Mouse (Mus musculus): Measurements from ENCODE around the gene Retsat.

The Retsat gene

GRCm38 (mm10) chr6:72588307-72588706 lies 10.0 kb upstream of the Retsat start:
- no peak for DNase-seq (ENCODE audit: low read depth, low spot score)

- DNase-seq (ENCODE audit: low read depth, low spot score) = no peak
These were observed 8.2 kb upstream of the Retsat start for GRCm38 (mm10) chr6:72590111-72590510.

GRCm38 (mm10) chr6:72593011-72593803 lies 5.1 kb upstream of the Retsat start:
- DNase-seq (ENCODE audit: low read depth, low spot score) = peak; percentile 89

GRCm38 (mm10) chr6:72593914-72594313 lies 4.4 kb upstream of the Retsat start:
- DNase-seq (ENCODE audit: low read depth, low spot score) = peak; percentile 24

GRCm38 (mm10) chr6:72597083-72597874 lies 996 bp upstream of the Retsat start:
- DNase-seq (ENCODE audit: low read depth, low spot score) = no peak

GRCm38 (mm10) chr6:72598791-72599557 lies 699 bp downstream of the Retsat start:
- DNase-seq (ENCODE audit: low read depth, low spot score) = peak; percentile 39

GRCm38 (mm10) chr6:72600216-72600615 lies 1.9 kb downstream of the Retsat start:
- DNase-seq (ENCODE audit: low read depth, low spot score) = no peak

GRCm38 (mm10) chr6:72600771-72601170 lies 2.5 kb downstream of the Retsat start:
- DNase-seq (ENCODE audit: low read depth, low spot score) = no peak

GRCm38 (mm10) chr6:72601732-72602131 lies 3.5 kb downstream of the Retsat start:
- DNase-seq (ENCODE audit: low read depth, low spot score) = peak; percentile 51

- DNase-seq (ENCODE audit: low read depth, low spot score) = no peak
These were observed 5.8 kb downstream of the Retsat start for GRCm38 (mm10) chr6:72604066-72604465.

- no peak for DNase-seq (ENCODE audit: low read depth, low spot score)
These were observed 8.8 kb downstream of the Retsat start for GRCm38 (mm10) chr6:72607060-72607459.

- DNase-seq (ENCODE audit: low read depth, low spot score) = no peak
These were observed 9.4 kb downstream of the Retsat start for GRCm38 (mm10) chr6:72607676-72608075.

- no peak for DNase-seq (ENCODE audit: low read depth, low spot score)
These were observed 10.4 kb downstream of the Retsat start for GRCm38 (mm10) chr6:72608662-72609184.

GRCm38 (mm10) chr6:72610261-72610660 lies 12.0 kb downstream of the Retsat start:
- DNase-seq (ENCODE audit: low read depth, low spot score) = no peak

- no peak for DNase-seq (ENCODE audit: low read depth, low spot score)
These were observed 16.9 kb downstream of the Retsat start for GRCm38 (mm10) chr6:72615151-72615550.

GRCm38 (mm10) chr6:72615561-72616375 lies 17.5 kb downstream of the Retsat start:
- no peak for DNase-seq (ENCODE audit: low read depth, low spot score)

- DNase-seq (ENCODE audit: low read depth, low spot score) = peak; percentile 88
These were observed 18.5 kb downstream of the Retsat start, which contains the start of gene Tgoln1 for GRCm38 (mm10) chr6:72616643-72617288. Gene Tgoln1, minus strand, starts transcription at chr6:72617000.

- no peak for DNase-seq (ENCODE audit: low read depth, low spot score)
These were observed 21.7 kb downstream of the Retsat start for GRCm38 (mm10) chr6:72619734-72620532.

GRCm38 (mm10) chr6:72620920-72621319 lies 22.6 kb downstream of the Retsat start:
- no peak for DNase-seq (ENCODE audit: low read depth, low spot score)

Measured in skeletal muscle tissue, adult 2 months (tissue).